Mouse (Mus musculus) gastrocnemius, postnatal 36 days (tissue): ENCODE measurements at regions not wholly inside any gene's neighbourhood (a gene's known extent, or its start where the extent isn't known, plus 50 kb on each side); places are given as distances from the start of the nearest gene placed in this dataset.

Experiments
- DNase-seq, 2 experiments: peaks; one replicate each; pipeline ENCODE4 v3.0.0; 2022
- intact Hi-C: fragments of 180-260 bp; cut with DNase I; formaldehyde crosslinking; loops from one replicate; pipeline ENCODE4 v1.15.1; 2025

GRCm38 (mm10) chr11:18729742-18730141 lies 289.0 kb downstream of the Meis1 start:
- DNase-seq, result no peak
- intact Hi-C loops, result no loop called here

DNA sequence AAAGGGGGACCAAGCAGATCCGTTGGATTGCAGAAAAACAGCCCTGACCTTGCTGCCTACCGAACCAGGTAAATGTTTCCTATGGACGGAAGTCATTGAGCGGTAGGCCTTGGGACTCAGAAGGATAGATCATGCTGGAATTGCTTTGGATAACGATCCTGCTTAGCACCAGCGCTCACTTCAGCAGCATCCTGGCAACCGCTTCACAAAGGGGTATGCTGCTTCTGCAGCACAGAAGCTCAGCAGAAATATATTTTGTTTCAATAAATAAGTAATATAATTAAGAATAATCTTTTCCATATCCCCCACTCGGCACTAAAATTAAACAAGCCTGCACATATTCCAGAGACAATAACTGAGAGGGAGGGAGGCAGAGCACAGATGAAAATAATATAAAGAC lies 296.0 kb downstream of the Meis1 start:
- DNase-seq, result no peak
- intact Hi-C loops, result no loop called here

DNA sequence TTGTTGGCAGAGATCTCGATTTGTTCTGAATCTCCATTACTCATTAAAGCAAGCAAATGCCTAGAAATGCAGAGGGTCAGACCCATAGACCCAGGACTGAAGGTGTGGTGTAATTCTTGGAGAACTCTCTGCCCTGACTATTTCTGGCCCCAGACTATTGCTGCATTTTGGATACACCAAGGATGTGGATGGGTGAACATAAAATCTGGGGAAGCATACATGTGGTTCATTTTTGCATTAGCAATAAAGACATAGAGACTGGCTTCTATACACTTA lies 303.0 kb downstream of the Meis1 start:
- DNase-seq, result no peak
- intact Hi-C loops, result no loop called here

DNA sequence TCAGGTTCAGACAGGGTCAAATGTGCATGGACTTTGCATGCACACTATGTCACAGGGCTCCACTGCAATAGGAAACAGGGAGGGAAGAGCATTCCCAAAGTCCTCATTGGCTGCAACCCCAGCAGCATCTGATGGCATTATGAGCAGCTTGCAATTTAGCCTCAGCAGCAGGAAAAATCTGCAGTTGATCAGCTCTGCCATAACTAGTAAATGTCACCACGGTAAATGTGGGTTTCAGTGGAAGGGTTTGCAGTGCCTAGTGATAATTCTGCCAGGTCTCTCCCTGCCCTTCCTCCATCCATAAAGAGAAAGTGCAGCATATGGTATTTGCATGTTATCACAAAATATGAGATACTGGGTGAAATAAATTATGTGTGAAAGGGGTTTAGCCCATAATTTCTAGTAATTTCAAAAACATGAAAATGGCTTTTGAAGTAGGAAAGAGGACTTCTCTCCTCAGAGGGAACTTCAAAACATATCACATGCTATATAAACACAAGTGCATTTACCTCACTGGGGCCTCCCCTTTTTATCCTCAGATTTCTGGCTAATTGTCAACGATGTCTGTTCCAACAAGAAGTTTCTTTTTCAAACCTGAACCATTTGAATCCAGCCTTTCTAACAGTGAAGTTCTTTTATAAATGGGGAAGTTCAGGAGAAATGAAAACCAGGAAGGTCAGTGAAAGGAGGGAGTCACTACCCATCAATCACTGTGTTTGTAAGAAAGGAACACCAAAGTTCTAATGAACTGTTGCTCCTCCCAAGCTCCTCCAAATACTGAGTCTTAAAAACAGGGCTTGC lies 303.5 kb downstream of the Meis1 start:
- no peak for DNase-seq
- intact Hi-C loops, result no loop called here

- intact Hi-C loops, result no loop called here
- DNase-seq, result no peak
These were observed 304.4 kb downstream of the Meis1 start for GRCm38 (mm10) chr11:18714400-18714799.

GRCm38 (mm10) chr11:18712642-18713053 lies 306.1 kb downstream of the Meis1 start:
- DNase-seq, result no peak
- intact Hi-C loops, result no loop called here

- intact Hi-C loops, result no loop called here
- no peak for DNase-seq
These were observed 309.2 kb downstream of the Meis1 start for GRCm38 (mm10) chr11:18709628-18710027.

DNA sequence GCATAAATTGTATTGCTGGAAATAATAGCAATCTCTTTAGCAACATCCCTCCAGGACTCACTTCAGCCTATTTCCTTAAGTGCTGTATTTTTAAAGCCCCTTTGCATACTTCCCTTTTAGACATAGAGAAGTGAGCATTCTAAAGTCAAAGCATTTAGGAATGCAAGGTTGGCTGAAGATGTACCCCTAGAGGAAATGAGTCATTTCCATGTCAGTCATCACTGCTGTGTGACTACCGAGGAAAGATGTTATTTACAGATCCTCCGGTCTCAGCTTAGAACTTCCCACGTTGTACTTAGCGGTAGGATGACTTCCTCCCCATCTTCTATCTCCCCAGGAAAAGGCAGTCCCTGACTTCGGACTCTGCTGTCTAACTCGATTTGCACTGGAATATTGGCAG lies 337.2 kb downstream of the Meis1 start:
- DNase-seq, result no peak
- intact Hi-C loops, result no loop called here

DNA sequence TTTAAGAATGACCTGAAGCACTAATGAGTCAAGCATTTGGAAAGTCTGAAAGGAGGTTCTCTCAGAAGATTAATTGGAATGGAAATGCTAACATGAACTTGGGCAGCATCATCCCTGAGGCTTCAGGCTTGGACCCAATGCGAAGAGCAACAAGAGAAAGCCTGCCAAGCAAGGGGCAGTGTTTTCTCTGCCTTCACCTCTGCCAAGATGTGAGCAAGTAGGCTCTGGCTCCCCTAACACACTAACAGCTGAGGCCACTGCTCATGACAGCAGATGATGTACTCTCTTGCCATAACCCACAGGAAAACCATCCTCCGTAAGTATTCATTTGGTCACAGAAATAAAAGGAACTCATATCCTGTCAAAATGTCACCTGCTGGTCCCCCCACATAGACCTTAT lies 341.9 kb downstream of the Meis1 start:
- DNase-seq, result no peak
- intact Hi-C loops, result no loop called here

- intact Hi-C loops, result no loop called here
- DNase-seq, result no peak
These were observed 347.8 kb downstream of the Meis1 start for GRCm38 (mm10) chr11:18670967-18671366.

GRCm38 (mm10) chr11:18669322-18669721 lies 349.5 kb downstream of the Meis1 start:
- intact Hi-C loops, result no loop called here

GRCm38 (mm10) chr11:18656358-18656757 lies 362.4 kb downstream of the Meis1 start:
- no peak for DNase-seq
- intact Hi-C loops, result no loop called here

More at GRCm38 (mm10) chr11:18669322-18669721, 349.5 kb downstream of the Meis1 start:
- DNase-seq, result no peak

- intact Hi-C loops, result no loop called here
- DNase-seq, result no peak
These were observed 386.6 kb downstream of the Meis1 start for GRCm38 (mm10) chr11:18631975-18632773.

GRCm38 (mm10) chr11:18631570-18631969 lies 387.2 kb downstream of the Meis1 start:
- intact Hi-C loops, result no loop called here
- no peak for DNase-seq

GRCm38 (mm10) chr11:18621777-18622176 lies 397.0 kb downstream of the Meis1 start:
- no peak for DNase-seq

DNA sequence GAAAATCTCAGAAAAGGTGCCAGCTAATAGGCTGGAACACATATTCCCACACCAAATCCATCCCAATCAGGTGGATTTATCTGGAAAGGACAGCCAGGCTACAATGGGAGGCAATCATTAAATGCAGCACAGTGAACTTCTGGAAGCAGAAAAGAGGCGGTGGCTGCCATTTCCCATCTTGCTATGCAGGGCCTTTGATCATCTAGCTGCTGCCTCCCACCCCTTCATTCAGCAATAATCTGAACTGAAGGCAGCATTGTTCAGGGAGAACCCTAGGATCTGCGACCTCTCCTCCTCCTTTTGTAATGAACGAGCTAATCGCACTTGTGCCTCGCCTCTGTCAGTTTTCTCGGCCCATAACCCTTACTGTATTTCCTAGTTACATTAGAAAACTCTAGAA lies 413.9 kb downstream of the Meis1 start:
- intact Hi-C loops, result no loop called here
- DNase-seq, result no peak

More at GRCm38 (mm10) chr11:18621777-18622176, 397.0 kb downstream of the Meis1 start:
- intact Hi-C loops, result no loop called here

GRCm38 (mm10) chr11:18601568-18602182 lies 417.1 kb downstream of the Meis1 start:
- intact Hi-C loops, result no loop called here
- no peak for DNase-seq

DNA sequence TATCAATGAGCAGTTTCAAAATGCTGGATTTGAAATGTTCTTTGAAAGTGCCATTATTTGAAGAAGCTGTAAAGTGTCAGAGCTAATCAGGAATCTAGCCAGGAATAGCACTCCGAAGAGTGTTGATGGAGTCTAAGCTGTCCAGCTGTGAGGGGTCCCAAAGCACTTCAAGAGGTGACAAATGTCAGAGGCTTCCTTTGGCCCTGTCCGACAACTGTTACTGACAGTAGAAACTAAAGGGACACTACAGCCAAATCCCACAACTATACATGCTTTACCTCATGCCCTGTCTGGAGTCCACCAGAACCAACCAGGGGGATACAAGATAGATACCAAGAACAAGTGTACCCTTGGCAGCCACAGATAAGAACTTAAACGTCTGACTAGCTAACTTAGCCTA lies 420.4 kb downstream of the Meis1 start:
- DNase-seq, result no peak
- intact Hi-C loops, result no loop called here

DNA sequence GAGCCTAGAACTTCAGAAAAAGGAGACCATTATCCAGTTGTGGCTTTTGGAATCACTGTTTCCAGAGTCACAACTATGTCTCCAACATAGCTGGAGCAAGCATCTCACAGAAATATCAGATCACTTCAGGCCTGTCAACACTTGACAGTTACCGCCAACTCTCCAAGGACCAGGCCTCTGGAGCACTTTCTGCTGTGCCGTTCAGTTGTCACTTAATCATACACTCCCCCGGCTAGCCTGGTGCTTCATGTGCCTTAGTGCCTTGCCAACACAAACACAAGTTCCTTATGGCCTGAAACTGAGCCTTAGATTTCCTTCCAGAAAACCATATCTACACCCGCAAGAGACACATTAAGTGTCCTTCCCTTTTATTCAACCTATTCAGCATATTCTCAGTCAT lies 421.8 kb downstream of the Meis1 start:
- DNase-seq, result no peak
- intact Hi-C loops, result no loop called here

GRCm38 (mm10) chr11:18590487-18590886 lies 428.3 kb downstream of the Meis1 start:
- no peak for DNase-seq
- intact Hi-C loops, result no loop called here

DNA sequence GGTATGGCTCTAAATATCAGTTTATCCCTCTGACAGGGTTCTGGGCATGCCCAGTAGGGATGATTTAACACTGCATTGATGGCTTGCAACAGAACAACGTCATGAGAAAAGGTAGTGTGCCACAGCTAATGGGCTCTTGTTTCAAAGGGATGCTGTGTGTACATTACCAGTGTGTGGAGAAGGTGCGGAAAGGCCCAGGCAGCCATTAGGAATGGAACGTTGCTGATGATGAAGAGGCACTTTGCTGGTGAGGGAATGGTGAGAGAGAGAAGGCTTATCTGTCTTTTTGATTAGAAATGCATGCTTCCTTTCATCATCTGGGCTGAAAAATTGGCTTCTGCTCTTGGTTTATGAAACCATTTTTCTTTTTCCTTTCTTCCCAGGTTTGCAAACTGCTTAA lies 432.3 kb downstream of the Meis1 start:
- DNase-seq, result no peak
- intact Hi-C loops, result no loop called here

DNA sequence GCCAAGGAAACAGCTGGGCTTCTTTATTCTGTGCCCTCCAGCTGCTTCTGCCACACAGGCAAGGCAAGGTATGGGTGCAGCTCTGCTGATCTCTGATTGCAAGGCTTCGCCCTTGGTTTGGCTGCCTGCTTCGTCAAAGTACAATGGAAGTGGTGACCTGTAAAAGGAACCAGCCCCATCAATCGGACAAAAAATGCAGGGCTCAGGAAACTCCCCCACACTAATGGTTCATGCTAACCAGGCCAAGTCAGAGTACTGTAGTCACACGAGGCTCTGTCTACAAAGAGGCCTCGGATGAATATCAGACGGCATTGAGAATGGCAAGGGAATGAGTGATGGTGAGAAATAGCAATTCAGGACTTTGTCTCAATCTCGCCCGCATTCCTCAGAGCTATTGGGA lies 433.8 kb downstream of the Meis1 start:
- intact Hi-C loops, result no loop called here

More for the DNA sequence above, 433.8 kb downstream of the Meis1 start:
- no peak for DNase-seq
